Mouse (Mus musculus) layer of hippocampus, adult 11-12 months (tissue): ENCODE measurements around the gene Scml4.

Experiments
- DNase-seq: peaks from one replicate; pipeline ENCODE4 v3.0.0; 2022; ENCODE audit warnings: low spot score

The Scml4 gene

DNA sequence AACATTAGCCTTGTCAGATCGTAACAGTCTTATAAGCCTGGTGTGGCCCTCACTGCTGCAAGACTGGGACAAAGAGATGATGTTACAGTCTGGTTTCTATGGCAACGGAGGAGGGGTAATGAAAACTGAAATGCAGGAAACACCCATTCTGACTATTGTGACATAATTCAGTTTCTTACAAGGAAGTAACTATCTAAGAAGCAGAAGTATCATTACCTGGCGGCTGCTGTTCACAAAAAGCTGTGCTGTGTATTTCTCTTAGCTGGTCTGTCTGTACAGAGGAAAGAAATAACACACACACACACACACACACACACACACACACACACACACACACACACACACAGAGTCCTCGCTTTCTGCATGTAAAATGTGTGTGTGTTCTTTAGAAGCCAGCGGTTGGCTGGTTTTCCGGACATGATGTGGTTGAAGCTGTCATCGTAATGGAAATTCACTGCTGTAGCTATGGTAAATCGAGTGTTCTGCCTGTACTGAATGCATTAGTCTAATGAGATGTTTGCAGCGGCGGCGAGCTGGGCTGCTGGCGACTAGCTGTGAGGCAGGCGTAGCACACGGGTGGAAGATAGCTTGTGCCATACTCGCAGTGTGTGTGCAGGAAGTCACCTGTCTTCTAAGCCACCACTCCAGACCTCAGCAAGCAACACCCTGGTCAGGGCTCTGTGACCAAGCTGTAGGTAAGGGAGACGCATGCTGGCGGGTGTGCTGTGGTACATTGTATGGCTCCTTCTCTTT lies at the start of gene Scml4:
TSS of gene Scml4 (plus strand) at position 212 of the 753 bp plus-strand sequence.
- DNase-seq: peak; percentile 35

DNA sequence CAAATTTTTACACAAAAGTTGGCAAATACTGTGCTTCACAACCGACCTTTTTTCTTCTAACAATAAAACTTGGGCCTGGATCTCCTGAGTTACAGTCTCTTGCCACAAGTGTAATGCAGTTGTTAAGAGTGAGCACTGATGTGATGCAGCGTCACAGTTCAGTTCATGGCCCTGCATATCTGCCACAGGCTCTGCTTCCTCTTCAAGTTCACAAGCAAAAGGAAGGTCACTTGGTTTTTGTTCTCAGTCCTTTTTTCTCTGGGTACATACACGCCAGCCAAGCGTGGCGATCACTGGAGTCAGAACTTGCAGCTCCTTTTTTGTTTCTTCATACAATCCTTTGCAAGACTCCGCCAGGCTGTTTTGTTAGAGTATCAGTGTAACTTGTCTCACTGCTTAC lies 34.2 kb upstream of the Scml4 start:
- no peak for DNase-seq

DNA sequence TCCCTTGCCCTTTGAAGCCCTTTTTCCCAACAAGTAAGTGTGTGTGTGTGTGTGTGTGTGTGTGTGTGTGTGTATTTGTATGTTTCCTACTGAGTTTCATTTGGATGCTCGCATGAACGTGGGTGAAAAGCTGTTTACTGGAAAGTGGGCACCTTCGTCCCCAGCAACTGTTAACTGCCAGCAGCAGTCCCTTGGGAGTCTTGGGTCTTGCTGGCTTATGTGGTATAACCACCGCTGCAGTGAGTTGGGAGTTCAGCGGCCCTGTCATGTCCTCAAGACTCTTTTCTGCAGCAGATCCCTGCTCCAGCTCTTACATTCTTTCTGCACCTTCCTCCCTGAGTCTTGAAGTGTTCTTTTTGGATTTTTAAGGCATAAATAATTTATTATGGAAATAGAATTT lies 33.0 kb upstream of the Scml4 start:
- DNase-seq: no peak

DNA sequence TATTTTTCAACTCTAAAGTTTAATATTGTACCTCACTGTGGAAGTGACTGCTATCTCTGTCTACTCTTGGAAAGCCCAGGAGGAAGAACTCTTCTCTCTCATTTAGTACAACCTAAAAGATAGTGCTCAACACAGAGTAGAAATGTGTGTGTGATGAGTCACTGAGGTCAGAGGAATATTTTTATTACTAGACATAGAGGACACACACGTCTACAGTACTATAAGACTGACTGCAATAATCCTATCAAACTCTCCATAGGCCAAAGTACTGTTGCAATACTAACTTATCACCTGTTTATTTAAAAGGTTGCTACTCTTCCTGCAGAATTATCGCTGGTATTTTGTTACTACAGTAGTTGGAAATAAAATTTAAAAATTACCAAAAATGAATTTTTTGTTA lies 30.2 kb upstream of the Scml4 start:
- DNase-seq: no peak

DNA sequence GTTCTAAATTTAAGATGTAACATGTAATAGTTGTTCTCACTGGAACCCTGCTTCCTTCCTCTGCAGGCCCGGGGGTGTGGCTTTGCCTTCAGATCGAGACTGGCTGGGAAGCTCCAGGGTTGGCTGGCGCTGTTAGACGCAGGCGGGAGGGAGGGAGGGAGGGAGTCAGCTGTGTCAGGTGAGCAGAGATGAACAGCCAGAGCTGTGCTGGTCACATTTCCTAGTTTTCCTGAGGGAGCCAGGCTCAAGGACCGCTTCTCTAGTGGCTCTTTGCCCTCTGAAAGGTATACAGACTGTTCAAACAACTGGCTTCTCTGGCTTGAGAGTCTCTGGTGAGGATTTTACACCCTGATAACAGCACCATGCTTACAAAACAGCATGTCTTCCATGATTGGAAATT lies 29.8 kb upstream of the Scml4 start:
- no peak for DNase-seq

DNA sequence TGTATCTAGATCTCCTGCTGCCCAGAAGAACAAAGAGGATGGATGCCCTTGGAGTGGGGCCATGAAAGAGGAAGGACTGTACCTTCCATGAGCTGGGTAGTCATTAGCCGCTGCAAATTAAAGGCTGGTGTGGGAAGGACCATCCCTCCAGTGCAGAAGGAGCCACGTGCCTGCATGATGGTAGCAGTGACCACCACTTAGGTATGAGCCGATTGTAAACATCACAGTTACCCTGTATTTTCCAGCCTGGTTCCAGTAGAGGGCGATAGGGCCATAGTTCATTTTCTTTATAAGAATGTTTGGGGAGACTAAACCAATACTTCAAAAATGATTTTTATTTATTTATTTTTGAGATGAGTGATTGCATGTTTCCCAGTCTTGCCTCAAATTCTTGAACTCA lies 27.5 kb upstream of the Scml4 start:
- no peak for DNase-seq

DNA sequence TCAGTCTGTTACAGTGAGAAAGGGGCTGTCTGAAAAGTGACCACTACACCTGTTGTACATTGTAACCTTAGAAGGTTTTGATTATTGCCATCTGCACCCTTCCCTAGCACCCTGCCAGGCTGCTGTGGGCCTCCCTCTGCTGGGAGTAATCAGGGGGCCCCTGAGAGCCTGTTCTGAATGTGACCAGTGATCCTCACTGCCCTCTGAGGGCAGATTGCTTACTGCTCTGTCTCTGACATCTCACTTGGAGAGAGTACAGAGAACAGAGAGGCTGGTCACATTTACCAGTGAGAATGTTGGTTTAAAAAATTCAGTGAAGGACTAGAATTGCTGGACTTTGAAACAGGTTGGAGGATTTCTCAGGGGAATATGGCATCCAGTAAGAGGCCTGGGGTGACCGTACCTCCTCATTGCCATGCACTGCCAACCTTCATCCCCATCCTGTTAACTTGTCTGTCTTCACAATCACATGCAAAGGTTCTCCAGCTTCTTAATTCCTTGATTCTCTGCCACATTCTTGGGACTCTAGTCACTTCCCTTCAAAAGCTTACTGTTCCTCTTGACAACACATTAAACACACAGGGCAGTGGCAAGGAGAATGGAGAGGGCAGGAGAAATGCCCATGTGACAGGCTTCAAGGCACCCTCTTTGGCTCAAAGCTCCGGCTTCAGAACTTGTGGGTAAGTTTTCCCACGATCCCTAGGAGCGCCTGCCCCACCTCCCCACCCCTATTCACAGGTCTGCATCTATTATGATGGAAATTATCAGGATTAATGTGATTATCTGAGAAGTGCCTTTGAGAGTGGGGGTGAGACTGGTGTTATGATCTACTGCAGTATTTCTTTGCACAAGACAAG lies 26.1 kb upstream of the Scml4 start:
- DNase-seq: no peak

DNA sequence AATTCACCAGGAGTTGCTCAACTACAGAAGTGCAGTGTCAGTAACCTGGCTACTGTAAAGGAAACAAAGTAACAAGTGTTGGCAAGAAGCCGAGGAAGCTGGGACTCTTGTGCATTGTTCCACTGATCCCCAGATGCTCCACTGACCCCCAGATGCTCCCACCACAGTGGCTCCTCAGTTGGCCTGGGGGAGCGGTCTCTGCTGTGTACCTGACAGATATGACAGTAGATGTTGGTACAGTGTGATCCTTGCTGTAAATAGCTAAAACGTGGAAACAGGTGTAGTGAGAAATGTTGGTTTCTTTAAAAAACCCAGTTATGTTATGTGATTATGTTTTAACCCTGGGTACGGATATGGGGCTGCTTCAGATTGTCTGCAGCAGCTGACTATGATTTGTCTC lies 22.1 kb upstream of the Scml4 start:
- DNase-seq: no peak

DNA sequence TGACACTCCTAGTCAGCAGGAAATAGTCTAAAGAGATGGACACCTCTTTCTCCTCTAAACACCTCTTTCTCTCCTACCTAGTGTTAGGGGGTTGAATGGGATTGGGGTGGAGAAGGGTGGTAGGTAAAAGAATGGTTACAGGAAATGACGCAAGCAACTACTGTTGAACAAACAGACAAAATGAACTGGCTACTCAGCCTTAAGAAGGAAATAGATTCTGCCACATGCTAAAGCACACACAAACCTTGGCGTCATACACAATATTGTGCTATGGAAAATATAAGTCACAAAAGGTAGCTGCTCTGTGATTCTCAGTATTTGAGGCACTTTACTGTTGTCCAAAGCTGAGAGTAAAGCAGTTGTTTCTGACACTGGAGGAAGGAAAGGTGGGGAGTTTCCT lies 21.4 kb upstream of the Scml4 start:
- no peak for DNase-seq

DNA sequence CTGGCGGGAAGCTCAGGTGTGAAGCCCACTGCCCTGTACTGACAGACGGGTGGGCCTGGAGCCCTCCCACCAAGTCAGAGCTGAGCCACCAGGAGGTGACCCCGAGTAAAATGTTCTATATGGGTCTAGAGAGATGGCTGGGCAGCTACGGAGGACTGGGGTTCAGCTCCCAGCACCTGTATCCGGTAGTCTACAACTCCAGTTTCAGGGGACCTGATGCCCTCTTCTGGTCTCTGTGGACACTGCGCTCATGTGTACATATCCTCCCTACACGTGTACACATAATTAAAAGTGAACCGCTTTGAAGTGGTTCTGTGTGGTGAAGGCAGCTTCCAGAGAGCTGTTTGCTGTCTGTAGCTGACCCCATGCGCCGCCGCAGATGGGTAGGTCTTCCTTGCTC lies 20.1 kb upstream of the Scml4 start:
- no peak for DNase-seq

DNA sequence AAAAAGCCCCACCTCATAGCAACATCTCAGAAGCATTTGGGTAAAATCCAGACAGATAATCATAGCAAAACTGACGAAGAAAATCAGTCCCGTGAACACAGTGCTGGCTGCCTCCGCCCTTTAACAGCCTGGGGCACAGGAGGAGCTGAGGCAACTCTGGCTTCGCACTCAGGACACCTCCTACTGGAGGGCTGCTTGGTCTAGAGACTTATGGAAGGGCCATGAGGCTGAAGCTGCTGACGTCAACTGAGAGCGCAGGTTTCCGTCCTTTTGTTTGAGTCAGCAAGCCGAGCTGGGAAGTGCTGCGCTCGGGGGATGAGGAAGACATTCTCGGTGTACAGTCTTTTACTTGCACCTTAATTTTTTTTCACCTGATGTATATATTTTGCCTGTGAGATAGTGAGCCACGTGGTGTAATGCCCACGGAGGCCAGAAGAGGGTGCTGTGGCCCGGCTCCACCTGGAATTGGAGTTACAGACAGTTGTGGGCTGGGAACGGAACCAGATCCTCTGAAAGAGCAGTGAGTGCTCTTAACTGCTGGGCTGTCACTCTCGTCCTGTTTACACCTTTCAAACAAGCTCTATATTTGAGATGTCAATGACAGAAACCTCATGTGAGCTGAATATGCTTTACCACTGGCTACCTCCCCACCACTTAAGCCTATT lies 18.5 kb upstream of the Scml4 start:
- DNase-seq: no peak

DNA sequence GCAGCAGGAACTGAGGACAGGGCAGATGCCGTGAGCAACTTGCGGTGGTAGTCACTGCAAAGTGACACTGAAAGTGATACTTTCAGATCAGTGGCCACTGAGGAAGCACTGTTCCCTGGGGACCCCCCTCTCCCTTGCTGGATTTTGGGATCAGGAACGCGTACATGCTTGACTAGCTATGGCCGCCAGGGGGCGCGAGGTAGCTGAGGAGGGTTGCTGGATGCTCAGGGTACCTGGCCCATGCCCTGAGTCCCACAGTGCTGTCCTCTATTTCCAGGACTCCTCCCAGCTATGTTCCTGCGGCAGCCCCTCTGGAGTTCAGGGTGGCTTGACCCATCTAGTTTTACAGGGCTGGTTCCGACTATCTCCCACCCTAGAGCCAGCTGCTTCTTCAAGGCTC lies 17.8 kb upstream of the Scml4 start:
- DNase-seq: peak; percentile 57

DNA sequence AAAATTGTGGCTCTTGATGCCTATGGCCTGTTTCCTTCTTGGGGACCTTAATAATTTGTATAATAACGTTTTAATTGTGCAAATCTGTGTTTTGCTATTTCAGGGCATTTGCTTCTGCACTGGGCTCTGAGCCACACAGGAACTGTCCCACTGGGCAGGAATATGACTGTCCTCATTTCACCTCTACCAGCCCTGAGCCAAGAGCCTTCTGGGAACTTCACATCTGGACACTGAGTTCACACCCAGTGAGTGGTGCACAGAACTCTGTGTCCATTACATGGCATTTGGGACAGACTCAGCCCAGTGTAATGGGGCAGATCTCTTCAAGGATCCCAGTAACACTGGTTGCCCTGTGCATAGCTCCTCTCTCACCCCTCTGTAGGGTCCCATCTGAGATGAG lies 16.8 kb upstream of the Scml4 start:
- no peak for DNase-seq

DNA sequence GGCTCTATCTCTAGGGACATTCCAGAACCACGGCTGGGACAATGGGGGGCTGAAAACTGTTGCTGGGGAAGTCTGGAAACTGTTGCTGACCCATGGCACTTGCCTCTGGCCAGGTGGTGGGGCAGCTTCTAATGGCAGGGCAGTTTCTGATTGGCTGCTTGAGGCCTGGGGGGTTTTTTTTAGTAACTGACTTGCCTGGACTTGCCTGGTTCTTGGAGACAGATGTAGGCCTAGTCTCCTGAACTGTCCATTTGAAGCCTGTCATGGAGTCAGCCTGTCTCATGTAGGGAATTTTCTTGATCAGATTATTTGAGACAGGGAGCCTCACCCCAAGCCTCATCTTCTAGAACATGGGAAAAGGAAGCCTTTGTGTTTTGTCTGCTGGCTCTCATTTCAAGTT lies 14.7 kb upstream of the Scml4 start:
- DNase-seq: no peak

DNA sequence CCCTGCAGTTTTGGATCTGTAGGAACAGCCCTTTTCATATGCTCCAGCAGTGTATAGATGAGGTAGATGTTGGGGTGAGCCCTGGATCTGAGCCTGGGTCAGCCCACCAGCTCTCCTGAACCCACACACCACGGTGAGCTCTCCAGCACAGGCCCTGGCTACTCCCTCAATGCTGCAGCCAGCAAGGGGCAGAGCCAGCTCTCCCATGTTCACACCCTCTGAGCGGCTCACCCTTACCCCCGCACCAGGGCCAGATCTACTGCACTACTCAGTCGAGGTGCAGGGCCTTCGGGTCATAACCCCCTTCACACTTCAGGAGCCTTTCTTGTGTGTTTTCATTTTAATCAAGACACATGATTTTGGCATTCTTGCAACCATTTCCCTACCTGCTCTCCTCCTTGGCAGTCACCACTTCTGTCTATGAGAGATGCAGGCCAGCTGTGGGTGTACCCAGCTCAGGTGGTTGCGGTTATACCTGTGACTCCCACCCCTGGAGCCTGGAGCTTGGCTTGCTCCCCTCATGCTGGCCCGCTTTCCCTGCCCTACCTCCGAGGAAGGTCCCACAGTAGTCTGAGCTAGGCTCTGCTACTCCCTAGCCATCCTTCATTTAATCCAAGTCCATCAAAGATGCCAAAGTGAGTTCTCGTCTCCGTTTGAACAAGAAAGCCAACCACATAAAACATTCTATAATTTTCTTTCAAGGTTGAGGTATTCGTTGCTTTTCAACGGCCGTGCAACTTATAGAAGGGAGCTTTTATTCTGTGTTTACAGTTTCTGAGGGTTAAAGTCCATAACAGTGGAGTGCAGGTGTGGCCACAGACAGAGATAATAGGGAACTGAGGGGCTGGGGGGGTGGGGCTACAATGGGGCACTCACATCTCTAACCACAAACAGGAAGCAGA lies 11.7 kb upstream of the Scml4 start:
- DNase-seq: no peak

DNA sequence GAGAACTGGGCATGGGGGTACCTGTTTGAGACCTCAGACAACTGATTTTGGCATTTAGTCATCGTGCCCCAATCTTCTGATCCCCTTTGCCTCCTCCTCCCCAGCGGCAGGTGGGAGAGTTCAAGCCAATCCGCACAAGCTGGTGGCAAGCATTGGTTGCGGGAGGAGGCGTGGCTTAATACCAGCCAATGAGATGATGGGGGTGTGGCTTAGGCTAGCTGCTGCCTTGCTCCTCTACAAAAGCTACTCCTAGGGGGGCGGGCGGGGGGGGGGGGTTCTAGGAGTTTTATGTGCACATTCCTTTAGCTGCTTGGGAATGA lies 11.1 kb upstream of the Scml4 start:
- DNase-seq: no peak

DNA sequence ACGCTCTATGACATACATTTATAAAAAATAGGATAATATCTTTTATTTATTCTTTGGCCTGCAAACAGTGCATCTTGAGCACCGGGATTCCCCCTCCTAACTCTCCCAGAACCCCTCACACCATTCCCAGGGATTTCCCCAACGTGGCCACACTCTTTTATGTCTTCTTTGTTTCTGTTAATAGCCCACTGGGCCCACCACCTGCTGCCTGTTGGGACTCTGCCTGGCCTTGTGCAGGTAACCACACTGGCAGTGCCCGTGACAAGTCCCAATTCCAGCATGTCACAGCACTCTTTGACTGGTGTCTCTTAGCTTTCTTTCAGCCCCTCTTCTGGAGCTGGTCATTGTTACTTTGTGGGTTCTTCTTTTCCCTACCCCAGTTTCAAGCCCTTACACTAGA lies 5.3 kb upstream of the Scml4 start:
- DNase-seq: no peak

DNA sequence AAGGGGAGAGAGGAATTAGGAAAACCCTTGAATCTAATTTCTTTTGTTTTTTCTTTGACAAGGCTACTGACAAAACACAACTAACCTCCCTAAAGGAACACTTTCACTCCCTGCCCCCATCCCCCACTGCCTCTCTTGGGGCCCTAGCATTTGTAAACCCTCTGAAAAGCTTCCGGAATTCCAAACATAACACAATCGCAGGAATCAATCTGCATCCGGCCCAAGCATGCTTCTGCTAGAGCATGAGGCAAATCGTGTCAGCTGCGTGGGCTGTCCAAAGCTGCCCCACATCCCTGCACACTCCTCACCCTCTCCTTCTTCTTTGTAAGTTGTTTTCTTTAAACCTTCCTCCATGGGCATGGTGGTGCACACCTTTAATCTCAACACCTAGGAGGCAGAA lies 4.9 kb upstream of the Scml4 start:
- DNase-seq: no peak

DNA sequence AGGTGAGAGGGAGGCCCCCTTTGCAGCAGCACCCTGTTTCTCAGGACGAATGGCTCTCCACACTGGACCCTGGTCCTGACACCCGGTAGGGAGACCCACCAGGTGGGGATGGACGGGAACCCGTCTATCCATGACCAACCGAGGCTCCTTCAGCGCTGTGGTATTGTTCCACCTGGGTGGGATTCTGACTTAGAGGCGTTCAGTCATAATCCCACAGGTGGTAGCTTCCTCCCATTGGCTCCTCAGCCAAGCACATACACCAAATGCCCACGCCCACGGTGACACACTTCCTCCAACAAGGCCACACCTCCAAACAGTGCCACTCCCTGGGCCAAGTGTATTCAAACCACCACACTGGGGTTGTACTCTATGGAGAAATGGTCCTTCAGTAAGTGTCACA lies 3.6 kb upstream of the Scml4 start:
- no peak for DNase-seq

DNA sequence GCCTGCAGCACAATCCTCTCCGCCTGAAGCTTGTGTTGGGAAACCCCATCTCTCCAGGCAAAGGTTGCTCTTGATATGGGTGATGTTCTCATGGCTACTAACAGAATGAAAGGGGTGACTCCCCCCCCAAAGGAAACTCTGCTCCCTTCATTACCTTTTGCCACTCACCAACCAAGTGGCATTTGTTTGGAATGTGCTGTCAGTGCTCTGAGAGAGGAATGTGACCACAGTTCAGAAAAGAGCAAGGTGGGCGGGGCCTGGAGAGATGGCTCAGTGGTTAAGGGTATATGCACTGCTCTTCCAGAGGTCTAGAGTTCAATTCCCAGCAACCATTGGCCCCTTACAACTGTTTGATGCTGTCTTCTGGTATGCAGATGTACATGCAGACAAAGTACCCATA lies 3.1 kb upstream of the Scml4 start:
- DNase-seq: no peak

DNA sequence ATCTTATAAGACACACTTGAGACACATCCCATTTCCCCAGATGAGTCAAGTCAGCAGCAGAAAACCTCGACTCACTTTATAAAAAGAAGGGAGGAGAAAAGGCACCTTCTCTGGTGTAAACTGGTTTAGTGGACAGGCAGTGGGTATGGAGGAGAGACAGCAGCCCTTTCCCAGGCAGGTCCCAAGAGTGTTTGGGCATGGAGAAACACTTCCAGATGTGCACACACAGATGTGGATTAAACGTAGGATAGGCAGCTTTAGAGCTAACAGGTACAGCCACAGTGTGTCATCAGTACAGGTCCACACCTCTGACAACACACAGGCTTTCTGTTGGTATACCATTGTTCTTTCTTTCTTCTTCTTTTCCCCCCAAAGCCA lies 400 bp upstream of the Scml4 start:
- DNase-seq: no peak

DNA sequence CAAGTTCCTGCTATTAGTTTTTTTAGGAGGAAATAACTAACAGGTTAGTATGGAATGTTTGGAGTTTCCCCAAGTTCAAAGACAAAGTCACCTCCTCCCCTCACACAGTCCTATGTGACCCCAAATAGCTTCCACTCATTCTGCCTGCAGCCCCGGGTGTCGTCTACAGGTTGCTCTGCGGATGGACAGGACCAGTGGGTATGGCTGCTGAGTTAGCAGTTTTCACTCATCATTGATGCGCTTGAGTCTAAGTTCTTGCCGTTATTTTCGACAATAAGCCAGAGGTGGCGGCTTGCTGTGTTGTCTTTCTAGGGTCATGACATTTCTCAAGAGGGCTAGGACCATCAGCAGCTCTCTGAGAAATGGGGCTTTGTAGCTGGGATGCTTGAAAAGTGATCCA lies 1.3 kb downstream of the Scml4 start:
- no peak for DNase-seq
